Mouse (Mus musculus) MN1 (cell line): Measurements from ENCODE around the gene Setmar.
A peak's percentile ranks its signal among the peaks of the same experiment; 100 is the strongest.

Source experiments
- DNase-seq: peaks from one replicate; pipeline ENCODE4 v3.0.0-alpha.2; 2016; ENCODE audit warnings: low spot score

Setmar gene

GRCm38 (mm10) chr6:108064918-108065526, at the start of gene Setmar:
Setmar (plus strand) TSS chr6:108065045.
- peak; percentile 92 for DNase-seq

GRCm38 (mm10) chr6:108021646-108022045, 43.2 kb upstream of the Setmar start:
- no peak for DNase-seq

- peak; percentile 49 for DNase-seq
Measured at GRCm38 (mm10) chr6:108055041-108055440, 9.8 kb upstream of the Setmar start.

- no peak for DNase-seq
Measured at GRCm38 (mm10) chr6:108055946-108056345, 8.9 kb upstream of the Setmar start.

- DNase-seq, result no peak
Measured at GRCm38 (mm10) chr6:108057353-108057752, 7.5 kb upstream of the Setmar start.

GRCm38 (mm10) chr6:108058066-108058465, 6.8 kb upstream of the Setmar start:
- no peak for DNase-seq

GRCm38 (mm10) chr6:108061121-108061520, 3.7 kb upstream of the Setmar start:
- no peak for DNase-seq

GRCm38 (mm10) chr6:108065583-108065982, 738 bp downstream of the Setmar start:
- DNase-seq, result peak; percentile 70

- DNase-seq, result no peak
Measured at GRCm38 (mm10) chr6:108070947-108071346, 6.1 kb downstream of the Setmar start.

GRCm38 (mm10) chr6:108073071-108073470, 8.2 kb downstream of the Setmar start:
- DNase-seq, result no peak

GRCm38 (mm10) chr6:108073931-108074330, 9.1 kb downstream of the Setmar start:
- no peak for DNase-seq

- no peak for DNase-seq
Measured at GRCm38 (mm10) chr6:108074624-108075023, 9.8 kb downstream of the Setmar start.

GRCm38 (mm10) chr6:108075857-108076256, 11.0 kb downstream of the Setmar start:
- DNase-seq, result no peak

- DNase-seq, result no peak
Measured at GRCm38 (mm10) chr6:108091296-108091695, 26.5 kb downstream of the Setmar start.

GRCm38 (mm10) chr6:108092646-108093045, 27.8 kb downstream of the Setmar start:
- no peak for DNase-seq

- DNase-seq, result no peak
Measured at GRCm38 (mm10) chr6:108093449-108093848, 28.6 kb downstream of the Setmar start.

- DNase-seq, result no peak
Measured at GRCm38 (mm10) chr6:108095445-108095844, 30.6 kb downstream of the Setmar start.

GRCm38 (mm10) chr6:108098171-108098845, 33.5 kb downstream of the Setmar start:
- peak; percentile 81 for DNase-seq

GRCm38 (mm10) chr6:108098846-108099217, 34.0 kb downstream of the Setmar start:
- no peak for DNase-seq

- DNase-seq, result no peak
Measured at GRCm38 (mm10) chr6:108101936-108102830, 37.3 kb downstream of the Setmar start.

- DNase-seq, result no peak
Measured at GRCm38 (mm10) chr6:108107376-108107775, 42.5 kb downstream of the Setmar start.

GRCm38 (mm10) chr6:108110336-108110735, 45.5 kb downstream of the Setmar start:
- DNase-seq, result no peak

- DNase-seq, result no peak
Measured at GRCm38 (mm10) chr6:108111693-108112092, 46.8 kb downstream of the Setmar start.
